Mouse (Mus musculus): ENCODE data around the gene Rab11b.

Rab11b gene

GRCm38 (mm10) chr17:33760255-33761165, at the start of gene Rab11b:
Gene Rab11b, minus strand, starts transcription at chr17:33760530.
- in situ Hi-C loops (cut with MboI, MseI): no loop called here

GRCm38 (mm10) chr17:33808192-33808591, 47.9 kb upstream of the Rab11b start:
- in situ Hi-C loops (cut with MboI, MseI): no loop called here

- in situ Hi-C loops (cut with MboI, MseI): no loop called here
Observed at GRCm38 (mm10) chr17:33807181-33807888, 47.0 kb upstream of the Rab11b start.

GRCm38 (mm10) chr17:33804745-33805144, 44.4 kb upstream of the Rab11b start:
- in situ Hi-C loops (cut with MboI, MseI): no loop called here

GRCm38 (mm10) chr17:33804205-33804604, 43.9 kb upstream of the Rab11b start:
- in situ Hi-C loops (cut with MboI, MseI): no loop called here

- in situ Hi-C loops (cut with MboI, MseI): no loop called here
Observed at GRCm38 (mm10) chr17:33802221-33802620, 41.9 kb upstream of the Rab11b start.

- in situ Hi-C loops (cut with MboI, MseI): no loop called here
Observed at GRCm38 (mm10) chr17:33799277-33799676, 38.9 kb upstream of the Rab11b start.

GRCm38 (mm10) chr17:33798306-33798705, 38.0 kb upstream of the Rab11b start:
- in situ Hi-C loops (cut with MboI, MseI): no loop called here

- in situ Hi-C loops (cut with MboI, MseI): no loop called here
Observed at GRCm38 (mm10) chr17:33788732-33789131, 28.4 kb upstream of the Rab11b start.

GRCm38 (mm10) chr17:33786375-33786774, 26.0 kb upstream of the Rab11b start:
- in situ Hi-C loops (cut with MboI, MseI): no loop called here

- in situ Hi-C loops (cut with MboI, MseI): no loop called here
Observed at GRCm38 (mm10) chr17:33784939-33785338, 24.6 kb upstream of the Rab11b start.

GRCm38 (mm10) chr17:33783408-33783807, 23.1 kb upstream of the Rab11b start:
- in situ Hi-C loops (cut with MboI, MseI): no loop called here

- in situ Hi-C loops (cut with MboI, MseI): no loop called here
Observed at GRCm38 (mm10) chr17:33782067-33782466, 21.7 kb upstream of the Rab11b start.

GRCm38 (mm10) chr17:33781124-33781977, 21.0 kb upstream of the Rab11b start, which contains the start of gene Angptl4:
Gene Angptl4, minus strand, starts transcription at chr17:33781830.
- in situ Hi-C loops (cut with MboI, MseI): no loop called here

- in situ Hi-C loops (cut with MboI, MseI): no loop called here
Observed at GRCm38 (mm10) chr17:33780431-33780830, 20.1 kb upstream of the Rab11b start.

GRCm38 (mm10) chr17:33779967-33780295, 19.6 kb upstream of the Rab11b start:
- in situ Hi-C loops (cut with MboI, MseI): no loop called here

- in situ Hi-C loops (cut with MboI, MseI): no loop called here
Observed at GRCm38 (mm10) chr17:33779271-33779966, 19.1 kb upstream of the Rab11b start.

GRCm38 (mm10) chr17:33775287-33775686, 15.0 kb upstream of the Rab11b start:
- in situ Hi-C loops (cut with MboI, MseI): no loop called here

GRCm38 (mm10) chr17:33774573-33775155, 14.3 kb upstream of the Rab11b start:
- in situ Hi-C loops (cut with MboI, MseI): no loop called here

- in situ Hi-C loops (cut with MboI, MseI): no loop called here
Observed at GRCm38 (mm10) chr17:33773871-33774572, 13.7 kb upstream of the Rab11b start.

Measured in T-helper 2 cell (primary cell).